Mouse (Mus musculus) embryonic fibroblast, embryonic 13.5 days (primary cell): Measurements from ENCODE around the gene Dcpp2.

Source experiments
- CTCF ChIP-seq: IDR thresholded peaks from 2 replicates; pipeline ENCODE4 v1.5.1; 2011; ENCODE audit warnings: mild to moderate bottlenecking, control low read depth, low read length, moderate library complexity, borderline replicate concordance; ENCODE audit not compliant: insufficient read depth
- POLR2A ChIP-seq: IDR thresholded peaks from 2 replicates; pipeline ENCODE4 v1.6.1; 2011; ENCODE audit warnings: low read depth, mild to moderate bottlenecking, control low read depth, low read length, moderate library complexity

- TF ChIP-seq CTCF (no peak), POLR2A (no peak)
These were observed 12.9 kb upstream of the Dcpp2 start, which contains the start of gene Prss21 for GRCm38 (mm10) chr17:23867756-23868155.
